Mouse (Mus musculus) embryonic fibroblast, embryonic 13.5 days (primary cell): Measurements from ENCODE around the gene 2810459M11Rik.

Source experiments
- CTCF ChIP-seq: IDR thresholded peaks from 2 replicates; pipeline ENCODE4 v1.5.1; 2011; ENCODE audit warnings: mild to moderate bottlenecking, control low read depth, low read length, moderate library complexity, borderline replicate concordance; ENCODE audit not compliant: insufficient read depth
- POLR2A ChIP-seq: IDR thresholded peaks from 2 replicates; pipeline ENCODE4 v1.6.1; 2011; ENCODE audit warnings: low read depth, mild to moderate bottlenecking, control low read depth, low read length, moderate library complexity

DNA sequence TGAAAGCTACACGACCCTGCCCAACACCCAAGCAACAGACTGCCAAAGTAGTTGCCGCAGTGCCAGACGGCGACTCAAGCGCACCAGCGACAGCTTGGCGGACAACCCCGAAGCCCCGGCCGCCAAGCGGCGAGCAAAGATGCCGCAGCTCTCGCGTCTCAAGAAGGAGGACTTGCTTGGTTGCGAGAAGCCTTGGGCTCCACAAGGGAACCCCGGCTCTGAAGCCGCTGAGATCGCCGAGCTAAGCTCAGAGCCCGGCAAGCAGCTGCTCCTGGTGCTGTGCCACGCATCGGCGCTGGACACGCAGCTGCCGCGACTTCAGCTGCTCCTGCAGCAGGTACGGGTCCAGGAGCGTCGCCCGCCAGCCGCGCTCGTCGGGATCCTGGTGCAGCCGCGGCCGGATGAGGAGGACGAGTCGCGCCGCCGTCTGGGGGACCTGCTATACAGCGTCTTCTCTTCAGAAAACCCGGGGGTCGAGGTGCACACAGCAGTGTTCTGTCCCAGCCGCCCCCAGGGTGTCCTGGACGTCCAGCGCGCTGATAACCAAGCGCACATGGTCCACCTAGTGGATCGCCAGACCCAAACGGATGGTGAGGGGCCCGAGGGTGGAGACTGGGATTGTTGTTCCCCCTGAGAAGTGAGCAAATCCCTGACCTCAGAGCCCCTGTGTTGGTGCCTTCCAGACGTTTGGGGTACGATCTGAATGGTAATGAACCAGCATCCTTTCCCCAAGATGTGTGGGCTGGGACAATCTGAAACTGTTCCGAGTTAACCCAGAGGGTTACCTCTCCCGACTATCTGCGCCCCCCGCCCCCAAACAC, 27.2 kb upstream of the 2810459M11Rik start:
- no peak for TF ChIP-seq CTCF
- no peak for TF ChIP-seq POLR2A
